Mouse (Mus musculus) CH12.LX (cell line): ENCODE results near the gene Ugt1a8.

Experiments
- CHD2 ChIP-seq: IDR thresholded peaks from 2 replicates; pipeline ENCODE4 v1.6.1; 2011; ENCODE audit warnings: low read length, improper control_type of control experiment
- CTCF ChIP-seq, 2 experiments: IDR thresholded peaks in 1 of 2; conservative IDR thresholded peaks in 1 of 2; 2 replicates each; pipeline ENCODE4 v1.5.1; 2011 to 2012; ENCODE audit warnings: low read depth in 2 of 2, low read length in 2 of 2, improper control_type of control experiment in 1 of 2, inconsistent platforms in 1 of 2, mild to moderate bottlenecking in 1 of 2, moderate library complexity in 1 of 2
- EP300 ChIP-seq: IDR thresholded peaks from 2 replicates; pipeline ENCODE4 v1.6.1; 2011; ENCODE audit warnings: low read length, improper control_type of control experiment
- GABPA ChIP-seq: IDR thresholded peaks from 2 replicates; pipeline ENCODE4 v1.6.1; 2012; ENCODE audit warnings: low read depth, low read length, improper control_type of control experiment, inconsistent platforms; ENCODE audit not compliant: insufficient replicate concordance
- KAT2A ChIP-seq: IDR thresholded peaks from 2 replicates; pipeline ENCODE4 v1.6.1; 2012; ENCODE audit warnings: low read length, improper control_type of control experiment, inconsistent platforms; ENCODE audit not compliant: insufficient replicate concordance
- MAFK ChIP-seq: IDR thresholded peaks from 2 replicates; pipeline ENCODE4 v1.6.1; 2011; ENCODE audit warnings: low read length, improper control_type of control experiment; ENCODE audit not compliant: insufficient replicate concordance
- MXI1 ChIP-seq: IDR thresholded peaks from 2 replicates; pipeline ENCODE4 v1.6.1; 2011; ENCODE audit warnings: mild to moderate bottlenecking, low read depth, low read length, improper control_type of control experiment
- MYC ChIP-seq: IDR thresholded peaks from 2 replicates; pipeline ENCODE4 v1.6.1; 2011; ENCODE audit warnings: low read depth, mild to moderate bottlenecking, improper control_type of control experiment, low read length
- PAX5 ChIP-seq: IDR thresholded peaks from 2 replicates; pipeline ENCODE4 v1.6.1; 2012; ENCODE audit warnings: low read length, inconsistent platforms, mixed read lengths
- POLR2A ChIP-seq: IDR thresholded peaks from 2 replicates; pipeline ENCODE4 v1.6.1; 2011; ENCODE audit warnings: low read depth, mild to moderate bottlenecking, improper control_type of control experiment, low read length
- SIN3A ChIP-seq: IDR thresholded peaks from 2 replicates; pipeline ENCODE4 v1.6.1; 2012; ENCODE audit warnings: low read length, improper control_type of control experiment, inconsistent platforms
- UBTF ChIP-seq: IDR thresholded peaks from 2 replicates; pipeline ENCODE4 v1.6.1; 2012; ENCODE audit warnings: low read depth, mild to moderate bottlenecking, inconsistent platforms, low read length, improper control_type of control experiment, moderate library complexity

- TF ChIP-seq CTCF (conservative IDR thresholded peaks at IDR 0.05 in 1 of 2, IDR thresholded peaks at IDR 0.05 in 1 of 2; ENCODE audit: low read depth in 2 of 2, low read length in 2 of 2) (no peak), POLR2A (no peak), KAT2A (no peak), SIN3A (no peak), PAX5 (no peak), MXI1 (no peak), UBTF (no peak), EP300 (no peak), MYC (no peak), CHD2 (no peak), MAFK (no peak), GABPA (no peak)
Observed at GRCm38 (mm10) chr1:88216551-88216950, 128.9 kb downstream of the Ugt1a8 start.
